Mouse (Mus musculus) small intestine, adult 2 months (tissue): ENCODE results near the gene Phlpp1.

Experiments used
- CTCF ChIP-seq: fragments of 200-500 bp; IDR thresholded peaks from 2 replicates; pipeline ENCODE4 v1.5.1; 2012; ENCODE audit warnings: low read depth, mild to moderate bottlenecking, control low read depth, inconsistent platforms, low read length, moderate library complexity, mixed read lengths; ENCODE audit not compliant: insufficient replicate concordance, insufficient read length; ENCODE audit errors: extremely low read depth
- POLR2A ChIP-seq: fragments of 200-500 bp; IDR thresholded peaks from 2 replicates; pipeline ENCODE4 v1.6.1; 2012; ENCODE audit warnings: low read depth, mild to moderate bottlenecking, control low read depth, inconsistent platforms, low read length, moderate library complexity

DNA sequence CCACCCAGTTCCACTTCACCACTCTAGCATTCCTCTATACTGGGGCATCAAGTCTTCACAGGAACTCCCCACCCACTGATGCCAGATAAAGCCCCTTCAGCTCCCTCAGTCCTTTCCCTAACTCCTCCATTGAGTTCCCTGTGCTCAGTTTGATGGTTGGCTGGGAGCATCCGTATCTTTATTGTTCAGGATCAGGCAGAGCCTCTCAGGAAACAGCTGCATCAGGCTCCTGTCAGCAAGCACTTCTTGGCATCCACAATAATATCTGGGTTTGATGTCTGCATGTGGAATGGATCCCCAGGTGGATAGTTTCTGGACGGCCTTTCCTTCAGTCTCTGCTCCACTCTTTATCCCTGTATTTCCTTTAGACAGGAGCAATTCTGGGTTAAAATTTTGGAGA lies 138.7 kb downstream of the Phlpp1 start:
- TF ChIP-seq POLR2A (no peak), CTCF (no peak)
